Mouse (Mus musculus): ENCODE measurements around the gene Zfp618.

DNA sequence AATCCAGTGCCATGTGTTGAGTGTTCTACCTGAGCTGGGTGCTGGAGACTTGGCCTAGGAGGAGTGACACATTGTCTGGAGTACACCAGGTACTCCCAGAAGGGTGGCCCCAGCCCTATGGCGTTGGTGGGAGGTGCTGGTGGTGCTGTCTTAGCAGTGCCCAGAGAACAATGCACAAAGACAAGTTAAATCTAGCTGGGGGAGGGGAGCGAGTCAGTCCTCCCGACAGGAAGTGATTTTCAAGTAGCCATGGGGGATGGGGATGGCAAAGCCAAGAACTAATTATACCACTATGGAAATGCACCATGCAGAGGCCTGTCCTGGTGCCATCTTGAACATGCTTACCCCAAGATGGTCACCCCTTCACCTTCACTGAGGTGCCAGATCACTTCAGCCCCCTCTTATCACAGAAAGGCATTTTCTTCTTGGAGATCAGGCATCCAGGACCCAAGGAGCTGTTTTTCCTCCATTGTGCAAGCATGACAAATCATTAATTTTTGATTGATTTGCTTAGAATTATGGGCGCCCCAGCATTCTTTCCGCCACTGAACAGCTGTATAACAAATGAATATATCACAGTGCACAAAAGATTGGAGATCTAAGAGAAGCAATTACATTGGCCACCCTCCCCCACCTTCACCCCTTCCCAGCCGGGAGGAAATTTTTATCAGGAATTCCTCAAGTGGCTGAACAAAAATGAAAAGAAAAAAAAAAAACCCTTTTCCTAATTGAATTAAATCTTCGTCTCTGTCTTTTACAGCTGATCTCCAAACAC lies 91.5 kb downstream of the Zfp618 start:
- no peak for TF ChIP-seq CTCF (IDR thresholded peaks at IDR 0.05; ENCODE audit: insufficient read depth, low read depth, low read length)
- TF ChIP-seq POLR2A (IDR thresholded peaks at IDR 0.05; ENCODE audit: insufficient read depth, low read depth, low read length): no peak
